In genomic region chr17:46773278-46774130, GRCm38 (mm10) we compare ENCODE assay signal across 8 mouse cellular contexts. TPM values are rescaled to one million over a fixed set of nuclear protein-coding genes. Genes with fewer than 3 reads are reported as not detected.
A peak's percentile ranks its signal among the peaks of the same experiment; 100 is the strongest.
DNase-seq lines count a peak whose midpoint lies in the region; ATAC-seq and TF ChIP-seq lines count a peak whose summit lies in the region.

No protein-coding gene starts in this region.

- ATAC-seq in kidney, embryonic 14.5 days (ENCODE audit: low FRiP score, low TSS enrichment): no peak
- no peak; the same call in 1 of the 2 replicates for ATAC-seq in midbrain, embryonic 15.5 days (replicated peaks)

- intact Hi-C loops in gastrocnemius, adult 2 months (cut with DNase I): no loop called here
- intact Hi-C loops in left cerebral cortex, postnatal 36 days (cut with DNase I): loop anchor here (2.0 kb wide), 1 partner anchor 21 kb away; the partner anchor contains the start of gene Cnpy3
- intact Hi-C loops in gastrocnemius, postnatal 14 days (cut with DNase I; ENCODE audit: low total_unique reads): no loop called here

- H3K79me2 ChIP-seq in C2C12 (ENCODE audit: control insufficient read depth, insufficient read depth): peaks cover 9% of the 10 kb centered on the region

- no peak for DNase-seq in gastrocnemius, adult 2 months
- DNase-seq in gastrocnemius, adult 18-20 months (ENCODE audit: low spot score): no peak
- peak; percentile 50 for DNase-seq in embryo, embryonic 11 days
- no peak for DNase-seq in left cerebral cortex, postnatal 36 days (ENCODE audit: low spot score in 2 of 2)
- DNase-seq in gastrocnemius, postnatal 14 days: no peak

- TF ChIP-seq CTCF in gastrocnemius, adult 2 months (IDR thresholded peaks at IDR 0.05): peak; percentile 10; the same call in 1 of the 2 replicates
- TF ChIP-seq CTCF in C2C12 (IDR thresholded peaks at IDR 0.05; ENCODE audit: control insufficient read depth, insufficient read depth, insufficient read length): no peak

- peak overlapping the region; percentile 57 for H3K4me2 ChIP-seq in kidney, embryonic 14.5 days (replicated peaks; ENCODE audit: low read depth, low read length)
- H3K4me2 ChIP-seq in midbrain, embryonic 15.5 days: peak overlapping the region; percentile 97

- H3K4me3 ChIP-seq in gastrocnemius, adult 2 months: peak overlapping the region; percentile 81
- H3K4me3 ChIP-seq in C2C12 (ENCODE audit: insufficient read depth, poor library complexity, severe bottlenecking): peak overlapping the region; percentile 81
- H3K4me3 ChIP-seq in kidney, embryonic 14.5 days (ENCODE audit: low read length): peak overlapping the region; percentile 60
- H3K4me3 ChIP-seq in midbrain, embryonic 15.5 days: peak overlapping the region; percentile 86

- WGBS in kidney, embryonic 14.5 days: 12% methylated on average over 19 of the region's 20 CpGs
- WGBS in midbrain, embryonic 15.5 days: 10% methylated on average over 19 of the region's 20 CpGs

- peak overlapping the region; percentile 96 for H3K27ac ChIP-seq in gastrocnemius, adult 2 months
- H3K27ac ChIP-seq in kidney, embryonic 14.5 days (ENCODE audit: low read depth, low read length): peak overlapping the region; percentile 44; the same call in 1 of the 2 replicates
- H3K27ac ChIP-seq in midbrain, embryonic 15.5 days: peak overlapping the region; percentile 84

- H3ac ChIP-seq in C2C12 (ENCODE audit: control insufficient read depth, insufficient read length, low read depth): peak overlapping the region; percentile 96

- H3K9ac ChIP-seq in kidney, embryonic 14.5 days (ENCODE audit: low read depth, low read length): peak overlapping the region; percentile 78
- H3K9ac ChIP-seq in midbrain, embryonic 15.5 days: peak overlapping the region; percentile 83

- peaks cover 7% of the 10 kb centered on the region; the same call in 1 of the 2 replicates for H3K4me1 ChIP-seq in kidney, embryonic 14.5 days (ENCODE audit: control insufficient read depth, insufficient read depth, low read length)
- H3K4me1 ChIP-seq in midbrain, embryonic 15.5 days: peaks cover 23% of the 10 kb centered on the region

- H3K9me3 ChIP-seq in kidney, embryonic 14.5 days (ENCODE audit: control insufficient read depth, low read length): no peaks in the 10 kb centered on the region
- H3K9me3 ChIP-seq in midbrain, embryonic 15.5 days: no peaks in the 10 kb centered on the region

- H3K79me3 ChIP-seq in C2C12 (ENCODE audit: low read depth): peaks cover 2% of the 10 kb centered on the region

- H3K27me3 ChIP-seq in C2C12 (ENCODE audit: control insufficient read depth, insufficient read depth, insufficient read length): no peaks in the 10 kb centered on the region
- H3K27me3 ChIP-seq in kidney, embryonic 14.5 days (ENCODE audit: control insufficient read depth, insufficient read depth, low read length): no peaks in the 10 kb centered on the region
- no peaks in the 10 kb centered on the region for H3K27me3 ChIP-seq in midbrain, embryonic 15.5 days (replicated peaks)

- peaks cover 45% of the 10 kb centered on the region for H3K36me3 ChIP-seq in C2C12 (ENCODE audit: control insufficient read depth, insufficient read depth)
- H3K36me3 ChIP-seq in kidney, embryonic 14.5 days (ENCODE audit: control insufficient read depth, insufficient read depth, low read length): peaks cover 44% of the 10 kb centered on the region
- peaks cover 38% of the 10 kb centered on the region for H3K36me3 ChIP-seq in midbrain, embryonic 15.5 days (replicated peaks)

TF ChIP-seq in C2C12, 6 proteins besides CTCF, POLR2A, EP300 and RAD21:
- no peak for TF ChIP-seq MYOD1 (IDR thresholded peaks at IDR 0.05; ENCODE audit: control insufficient read depth, insufficient read length, low read depth)
- no peak for TF ChIP-seq MAX (IDR thresholded peaks at IDR 0.05)
- TF ChIP-seq MYOG (IDR thresholded peaks at IDR 0.05; ENCODE audit: control insufficient read depth, extremely low read depth, insufficient read length): no peak

RNA-seq across cellular contexts. Expression of gene 2310039H08Rik, which starts 1.1 kb away (rescaled TPM):
- 10 to 100 TPM; 31.3 to 33.2 TPM for total RNA-seq in gastrocnemius, adult 2 months (2021)
- 10 to 100 TPM; 38.2 to 40.1 TPM for total RNA-seq in gastrocnemius, adult 18-20 months (2021)
- polyA plus RNA-seq in C2C12 (2012; fragmentation: generic; extraction: Trizol): 40.9 TPM
- 73.6 and 92.5 TPM in 2 replicates for polyA plus RNA-seq in kidney, embryonic 14.5 days (2014; fragmentation: Nextera tagmentation; extraction: Ambion mirVana)
- polyA plus RNA-seq in midbrain, embryonic 15.5 days (2015; fragmentation: Nextera tagmentation; extraction: Ambion mirVana): 51.3 and 54.9 TPM in 2 replicates
- total RNA-seq in left cerebral cortex, postnatal 36 days (2021): 1 to 10 TPM; 6.9 to 7.8 TPM
- total RNA-seq in gastrocnemius, postnatal 14 days (2021): 10 to 100 TPM; 37.8 to 40.2 TPM

RNA-seq across cellular contexts. Expression of gene Rpl7l1, which starts 9.0 kb away (rescaled TPM):
- total RNA-seq in gastrocnemius, adult 2 months (2021): 10 to 100 TPM; 34.9 to 55.9 TPM
- total RNA-seq in gastrocnemius, adult 18-20 months (2021): 10 to 100 TPM; 36.7 to 37.9 TPM
- 107 TPM for polyA plus RNA-seq in C2C12 (2012; fragmentation: generic; extraction: Trizol)
- polyA plus RNA-seq in kidney, embryonic 14.5 days (2014; fragmentation: Nextera tagmentation; extraction: Ambion mirVana): 139 and 164 TPM in 2 replicates
- polyA plus RNA-seq in midbrain, embryonic 15.5 days (2015; fragmentation: Nextera tagmentation; extraction: Ambion mirVana): 80.6 and 83.1 TPM in 2 replicates
- 10 to 100 TPM; 40.6 to 46.6 TPM for total RNA-seq in left cerebral cortex, postnatal 36 days (2021)
- total RNA-seq in gastrocnemius, postnatal 14 days (2021): 10 to 100 TPM; 54.3 to 57.3 TPM

RNA-seq across cellular contexts. Expression of gene Ptcra, which starts 10.0 kb away (rescaled TPM):
- total RNA-seq in gastrocnemius, adult 2 months (2021): not detected
- not detected for total RNA-seq in gastrocnemius, adult 18-20 months (2021)
- polyA plus RNA-seq in C2C12 (2012; fragmentation: generic; extraction: Trizol): 0.06 TPM
- polyA plus RNA-seq in kidney, embryonic 14.5 days (2014; fragmentation: Nextera tagmentation; extraction: Ambion mirVana): 0.38 and 0.56 TPM in 2 replicates
- 0.18 and 0.39 TPM in 2 replicates for polyA plus RNA-seq in midbrain, embryonic 15.5 days (2015; fragmentation: Nextera tagmentation; extraction: Ambion mirVana)
- under 1 TPM; 0.25 to 0.41 TPM for total RNA-seq in left cerebral cortex, postnatal 36 days (2021)
- not detected for total RNA-seq in gastrocnemius, postnatal 14 days (2021)

RNA-seq across cellular contexts. Expression of gene Cnpy3, which starts 21.5 kb away (rescaled TPM):
- 1 to 10 TPM; 8.3 to 9.3 TPM for total RNA-seq in gastrocnemius, adult 2 months (2021)
- 1 to 10 TPM; 7.0 to 8.2 TPM for total RNA-seq in gastrocnemius, adult 18-20 months (2021)
- 41.9 TPM for polyA plus RNA-seq in C2C12 (2012; fragmentation: generic; extraction: Trizol)
- 61.7 and 71.5 TPM in 2 replicates for polyA plus RNA-seq in kidney, embryonic 14.5 days (2014; fragmentation: Nextera tagmentation; extraction: Ambion mirVana)
- polyA plus RNA-seq in midbrain, embryonic 15.5 days (2015; fragmentation: Nextera tagmentation; extraction: Ambion mirVana): 67.1 and 68.2 TPM in 2 replicates
- total RNA-seq in left cerebral cortex, postnatal 36 days (2021): 10 to 100 TPM; 66.6 TPM
- total RNA-seq in gastrocnemius, postnatal 14 days (2021): 10 to 100 TPM; 11.3 to 16.5 TPM

RNA-seq across cellular contexts. Expression of gene Gnmt, which starts 44.5 kb away (rescaled TPM):
- total RNA-seq in gastrocnemius, adult 2 months (2021): 1 to 10 TPM; 1.7 to 4.8 TPM
- total RNA-seq in gastrocnemius, adult 18-20 months (2021): 1 to 10 TPM; 2.2 to 3.4 TPM
- 0.08 TPM for polyA plus RNA-seq in C2C12 (2012; fragmentation: generic; extraction: Trizol)
- polyA plus RNA-seq in kidney, embryonic 14.5 days (2014; fragmentation: Nextera tagmentation; extraction: Ambion mirVana): 0.43 and 1.0 TPM in 2 replicates
- 0.65 and 1.3 TPM in 2 replicates for polyA plus RNA-seq in midbrain, embryonic 15.5 days (2015; fragmentation: Nextera tagmentation; extraction: Ambion mirVana)
- under 1 TPM; 0.52 TPM for total RNA-seq in left cerebral cortex, postnatal 36 days (2021)
- total RNA-seq in gastrocnemius, postnatal 14 days (2021): under 1 TPM; 0.41 to 0.75 TPM

Comparison
In these comparisons a context has a peak if more than half of its experiments do, and no peak if none do; other contexts are left out.
1. H3K27ac ChIP-seq: peak in every context shown above with its lines; median percentile 96 in gastrocnemius, adult 2 months; 84 in midbrain, embryonic 15.5 days; 44 in kidney, embryonic 14.5 days.